Mouse (Mus musculus) olfactory bulb, adult 2 months (tissue): ENCODE data around the gene Ankrd44.

Experiments
- CTCF ChIP-seq: fragments of 200-500 bp; IDR thresholded peaks from 2 replicates; pipeline ENCODE4 v1.5.1; 2012; ENCODE audit warnings: low read depth, mild to moderate bottlenecking, low read length, moderate library complexity; ENCODE audit not compliant: insufficient read depth
- POLR2A ChIP-seq: fragments of 200-500 bp; IDR thresholded peaks from 2 replicates; pipeline ENCODE4 v1.6.1; 2012; ENCODE audit warnings: mild to moderate bottlenecking, low read depth, low read length, moderate library complexity; ENCODE audit not compliant: insufficient read depth

DNA sequence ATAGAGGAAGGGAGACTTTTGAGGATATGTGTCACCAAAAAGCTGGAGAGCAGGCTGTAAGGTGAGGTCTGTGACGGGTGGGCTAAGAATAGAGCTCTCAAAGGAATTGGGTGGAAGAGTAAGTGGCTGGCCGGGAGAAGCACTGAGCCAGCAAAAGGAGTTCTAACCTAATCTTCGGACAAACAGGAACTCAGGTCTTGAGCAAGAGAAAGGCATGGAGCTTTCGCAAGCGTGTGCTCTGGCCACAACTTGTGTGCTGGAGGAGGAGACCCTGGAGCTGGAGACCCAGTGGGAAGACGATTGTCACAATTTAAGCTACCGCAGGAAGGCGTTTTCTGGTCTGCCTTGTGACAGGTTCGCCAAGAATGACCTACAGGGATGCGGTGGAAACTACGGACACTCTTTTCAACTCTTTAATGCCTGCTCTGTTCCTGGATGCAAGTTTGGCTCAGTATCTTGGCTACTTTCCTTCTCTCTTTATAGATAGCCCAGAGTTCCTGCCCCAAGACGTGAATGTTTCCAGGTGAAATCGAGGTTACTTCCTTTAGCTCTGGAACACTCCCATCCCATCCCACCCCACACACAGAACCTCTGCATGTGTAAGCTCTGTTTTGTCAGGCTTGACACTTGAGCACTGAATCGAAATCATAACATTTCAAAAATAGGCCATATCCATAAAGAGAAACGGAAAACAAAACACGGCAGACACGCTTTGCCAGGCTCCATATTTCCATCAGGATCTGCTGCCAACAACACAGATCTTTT lies 88.3 kb downstream of the Ankrd44 start:
- no peak for TF ChIP-seq CTCF
- TF ChIP-seq POLR2A, result no peak
